Mouse (Mus musculus): Measurements from ENCODE around the gene Arhgap24.

Arhgap24 gene

GRCm38 (mm10) chr5:102481215-102482211, at the start of gene Arhgap24:
Gene Arhgap24, plus strand, starts transcription at chr5:102481391.
- DNase-seq (ENCODE audit: low read depth, low spot score), result peak; percentile 88

DNA sequence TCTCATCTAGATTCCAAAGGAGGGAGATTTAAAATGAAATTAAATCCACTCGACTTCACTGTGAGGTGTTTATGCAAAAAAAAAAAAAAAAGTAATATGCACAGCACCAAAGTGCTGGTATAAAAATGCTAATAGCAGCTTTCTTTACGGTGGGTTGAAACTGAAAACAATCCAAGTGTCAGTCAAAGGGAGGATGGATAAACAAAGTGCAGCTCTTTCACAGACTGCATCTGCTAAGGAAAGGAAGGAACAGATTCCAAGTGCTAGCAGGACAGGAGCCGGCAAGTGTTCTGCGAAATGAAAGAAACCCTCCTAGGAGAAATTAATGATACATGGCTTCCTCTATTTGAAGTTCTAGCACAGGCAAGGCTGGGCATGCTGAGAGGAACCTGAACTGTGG, 47.0 kb upstream of the Arhgap24 start:
- no peak for DNase-seq (ENCODE audit: low read depth, low spot score)

DNA sequence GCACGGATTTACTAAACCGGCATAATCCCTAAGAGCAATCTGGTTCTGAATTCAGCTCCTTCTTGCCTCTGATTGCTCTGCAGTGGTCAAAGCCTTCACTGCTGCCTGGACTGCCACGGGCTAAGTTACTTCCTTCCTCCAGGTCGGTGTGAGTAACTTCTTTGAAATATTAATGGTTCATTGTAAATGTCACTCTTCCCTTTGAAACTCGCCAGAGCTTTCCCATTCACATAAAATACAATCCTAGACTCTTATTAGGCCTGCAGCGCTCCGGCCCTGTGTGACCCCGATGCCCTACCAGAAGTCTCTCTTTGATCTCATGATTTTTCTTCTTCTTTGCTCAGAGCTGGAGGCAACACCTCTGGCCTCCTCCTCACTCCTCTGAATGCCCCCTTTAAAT, 44.6 kb upstream of the Arhgap24 start:
- peak; percentile 62 for DNase-seq (ENCODE audit: low read depth, low spot score)

GRCm38 (mm10) chr5:102439119-102439877, 41.9 kb upstream of the Arhgap24 start:
- no peak for DNase-seq (ENCODE audit: low read depth, low spot score)

- no peak for DNase-seq (ENCODE audit: low read depth, low spot score)
Observed at GRCm38 (mm10) chr5:102447436-102447835, 33.8 kb upstream of the Arhgap24 start.

GRCm38 (mm10) chr5:102450897-102451296, 30.3 kb upstream of the Arhgap24 start:
- DNase-seq (ENCODE audit: low read depth, low spot score), result no peak

- DNase-seq (ENCODE audit: low read depth, low spot score), result no peak
Observed at GRCm38 (mm10) chr5:102452079-102452797, 29.0 kb upstream of the Arhgap24 start.

DNA sequence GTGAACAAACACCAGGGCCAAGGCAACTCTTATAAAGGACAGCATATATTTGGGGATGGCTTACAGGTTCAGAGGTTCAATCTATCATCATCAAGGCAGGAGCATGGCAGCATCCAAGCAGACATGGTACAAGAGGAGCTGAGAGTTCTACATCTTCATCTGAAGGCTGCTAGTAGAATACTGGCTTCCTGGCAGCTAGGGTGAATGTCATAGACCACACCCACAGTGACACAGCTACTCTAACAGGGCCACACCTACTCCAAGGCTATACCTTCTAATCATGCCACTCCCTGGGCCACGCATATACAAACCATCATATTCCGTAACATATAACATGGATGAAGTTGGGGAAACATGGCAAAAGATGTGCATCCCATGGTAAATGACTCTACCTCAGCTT, 27.9 kb upstream of the Arhgap24 start:
- no peak for DNase-seq (ENCODE audit: low read depth, low spot score)

- peak; percentile 63 for DNase-seq (ENCODE audit: low read depth, low spot score)
Observed at GRCm38 (mm10) chr5:102455247-102455646, 25.9 kb upstream of the Arhgap24 start.

- DNase-seq (ENCODE audit: low read depth, low spot score), result no peak
Observed at GRCm38 (mm10) chr5:102460452-102461197, 20.6 kb upstream of the Arhgap24 start.

- no peak for DNase-seq (ENCODE audit: low read depth, low spot score)
Observed at GRCm38 (mm10) chr5:102462948-102463347, 18.2 kb upstream of the Arhgap24 start.

DNA sequence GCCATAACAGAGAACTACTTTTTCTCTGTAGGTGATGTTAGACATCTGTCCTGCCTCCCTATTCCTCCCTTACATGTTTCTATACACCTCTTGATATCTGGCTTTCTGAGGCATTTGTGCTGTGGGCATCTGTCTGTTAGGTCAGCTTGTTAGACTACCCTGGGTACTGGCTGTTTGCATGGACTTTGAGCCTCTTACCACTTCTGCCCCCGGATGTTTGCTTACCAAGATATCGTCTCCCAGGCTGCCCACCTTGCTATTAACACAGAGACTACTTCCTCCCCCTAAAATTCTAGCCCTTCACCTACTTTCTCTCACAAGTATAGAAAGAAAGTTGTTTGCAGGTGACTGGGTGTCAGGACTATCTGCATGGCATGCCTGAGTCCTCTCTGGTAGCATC, 15.8 kb upstream of the Arhgap24 start:
- DNase-seq (ENCODE audit: low read depth, low spot score), result no peak

DNA sequence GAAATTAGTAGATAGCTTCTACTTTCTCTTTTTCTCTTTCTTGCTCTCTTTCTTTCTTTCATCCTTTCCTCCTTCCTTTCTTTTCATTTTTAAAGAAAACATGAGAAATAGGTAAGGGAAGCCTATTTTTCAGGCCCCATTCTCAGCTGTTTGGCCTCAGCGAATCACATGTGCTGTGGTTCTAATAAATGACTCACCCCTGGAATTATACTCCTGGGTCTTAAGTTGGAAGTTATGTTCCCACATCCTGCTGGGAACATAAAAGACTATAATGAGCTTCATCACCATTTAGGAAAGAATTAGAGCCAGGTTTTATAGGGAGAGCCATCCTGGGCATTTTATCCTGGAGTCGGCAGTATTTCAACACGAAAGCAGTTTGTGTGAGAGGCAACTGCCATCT, 12.9 kb upstream of the Arhgap24 start:
- DNase-seq (ENCODE audit: low read depth, low spot score), result peak; percentile 39

DNA sequence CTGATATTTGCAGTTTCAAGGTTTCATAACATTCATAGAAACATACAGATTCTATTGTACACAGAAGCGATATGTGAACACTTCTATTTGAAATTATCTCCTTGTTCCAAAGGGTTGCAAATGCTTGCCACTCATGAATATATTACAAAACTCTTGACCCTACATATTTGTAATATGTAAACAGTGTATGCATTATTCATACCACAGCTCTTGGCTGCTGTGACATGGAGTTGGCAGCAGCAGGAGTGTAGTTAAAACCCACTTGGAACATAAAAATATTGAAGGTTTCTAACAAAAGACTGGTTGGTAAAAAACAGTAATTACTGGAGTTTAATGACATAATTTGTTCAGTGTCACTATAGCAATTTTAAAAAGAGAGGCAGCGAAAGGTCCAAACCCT, 10.9 kb upstream of the Arhgap24 start:
- no peak for DNase-seq (ENCODE audit: low read depth, low spot score)

GRCm38 (mm10) chr5:102478076-102478475, 3.1 kb upstream of the Arhgap24 start:
- no peak for DNase-seq (ENCODE audit: low read depth, low spot score)

- DNase-seq (ENCODE audit: low read depth, low spot score), result no peak
Observed at GRCm38 (mm10) chr5:102483285-102483975, 2.2 kb downstream of the Arhgap24 start.

- DNase-seq (ENCODE audit: low read depth, low spot score), result no peak
Observed at GRCm38 (mm10) chr5:102491554-102491953, 10.4 kb downstream of the Arhgap24 start.

GRCm38 (mm10) chr5:102492152-102492551, 11.0 kb downstream of the Arhgap24 start:
- DNase-seq (ENCODE audit: low read depth, low spot score), result no peak

GRCm38 (mm10) chr5:102494827-102495226, 13.6 kb downstream of the Arhgap24 start:
- DNase-seq (ENCODE audit: low read depth, low spot score), result no peak

DNA sequence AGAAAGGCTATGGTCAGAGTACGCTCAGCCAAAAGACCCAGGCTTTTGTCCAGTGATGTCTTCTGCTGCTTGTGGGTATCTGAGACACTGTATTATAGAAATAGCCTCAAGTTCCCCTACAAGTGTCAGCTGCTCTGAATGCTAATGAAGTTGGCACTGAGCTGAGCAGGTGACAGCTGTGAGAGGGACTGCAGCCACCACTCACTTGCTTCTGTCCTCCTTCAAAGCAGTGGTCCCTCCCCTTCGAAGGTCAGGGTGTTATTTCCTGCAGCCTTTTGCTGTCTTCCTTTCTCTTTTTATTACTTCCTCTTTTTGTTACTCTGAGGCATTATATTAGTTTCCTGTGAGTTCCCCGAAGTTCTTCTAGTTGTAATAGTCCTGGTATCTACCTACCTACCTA, 16.0 kb downstream of the Arhgap24 start:
- DNase-seq (ENCODE audit: low read depth, low spot score), result no peak

- no peak for DNase-seq (ENCODE audit: low read depth, low spot score)
Observed at GRCm38 (mm10) chr5:102498747-102499146, 17.6 kb downstream of the Arhgap24 start.

All from forelimb bud, embryonic 11.5 days (tissue).